Mouse (Mus musculus) frontal cortex, adult 2 months (tissue): Measurements from ENCODE around the gene Ctdsp2. TPM values are rescaled to one million over a fixed set of nuclear protein-coding genes. Genes with fewer than 3 reads are reported as not detected.

Experiments used
- DNase-seq, 2 experiments: peaks; one replicate each; pipeline ENCODE4 v3.0.0; 2022; ENCODE audit warnings: low spot score in 1 of 2; ENCODE audit errors: extremely low spot score in 1 of 2
- polyA plus RNA-seq: library from polyadenylated mRNA; depleted of rRNA; stranded (reverse); fragments of >200 nt; gene quantifications from 2 replicates; pipeline ENCODE4 v1.2.3, GENCODE M21; 2012; rRNA removed

Gene Ctdsp2
- polyA plus RNA-seq = 78.3 and 79.7 TPM in 2 replicates

- peak; percentile 98 to 100 for DNase-seq
Observed at GRCm38 (mm10) chr10:126978277-126978994, at the start of gene Ctdsp2. Ctdsp2 (plus strand) TSS chr10:126978717.

- DNase-seq = no peak
Observed at GRCm38 (mm10) chr10:126928819-126929206, 49.7 kb upstream of the Ctdsp2 start.

GRCm38 (mm10) chr10:126929543-126929942 lies 49.0 kb upstream of the Ctdsp2 start:
- no peak for DNase-seq

- DNase-seq = no peak
Observed at GRCm38 (mm10) chr10:126930270-126931121, 48.0 kb upstream of the Ctdsp2 start.

- DNase-seq = peak; percentile 50 to 65
Observed at GRCm38 (mm10) chr10:126931123-126931759, 47.3 kb upstream of the Ctdsp2 start.

GRCm38 (mm10) chr10:126931760-126932139 lies 46.8 kb upstream of the Ctdsp2 start:
- DNase-seq = no peak

- no peak for DNase-seq
Observed at GRCm38 (mm10) chr10:126934561-126934960, 44.0 kb upstream of the Ctdsp2 start.

GRCm38 (mm10) chr10:126935121-126935520 lies 43.4 kb upstream of the Ctdsp2 start:
- no peak for DNase-seq

GRCm38 (mm10) chr10:126935556-126936381 lies 42.7 kb upstream of the Ctdsp2 start:
- peak; percentile 63 to 71 for DNase-seq

GRCm38 (mm10) chr10:126940949-126941348 lies 37.6 kb upstream of the Ctdsp2 start:
- DNase-seq = no peak

GRCm38 (mm10) chr10:126945531-126945930 lies 33.0 kb upstream of the Ctdsp2 start:
- no peak for DNase-seq

GRCm38 (mm10) chr10:126949824-126950223 lies 28.7 kb upstream of the Ctdsp2 start:
- no peak for DNase-seq

GRCm38 (mm10) chr10:126950572-126950971 lies 27.9 kb upstream of the Ctdsp2 start:
- no peak for DNase-seq

- DNase-seq = no peak
Observed at GRCm38 (mm10) chr10:126952375-126952774, 26.1 kb upstream of the Ctdsp2 start.

- DNase-seq = peak; percentile 65 to 76
Observed at GRCm38 (mm10) chr10:126953029-126953471, 25.5 kb upstream of the Ctdsp2 start.

- peak; percentile 75 to 78 for DNase-seq
Observed at GRCm38 (mm10) chr10:126956692-126957358, 21.7 kb upstream of the Ctdsp2 start.

- DNase-seq = peak in 1 of 2 experiments; percentile 69
Observed at GRCm38 (mm10) chr10:126957359-126958107, 21.0 kb upstream of the Ctdsp2 start.

GRCm38 (mm10) chr10:126960496-126960895 lies 18.0 kb upstream of the Ctdsp2 start:
- DNase-seq = no peak

- peak in 1 of 2 experiments; percentile 44 for DNase-seq
Observed at GRCm38 (mm10) chr10:126961757-126962156, 16.8 kb upstream of the Ctdsp2 start.
